Mouse (Mus musculus): ENCODE data around the gene Ccser2. TPM values are rescaled to one million over a fixed set of nuclear protein-coding genes. Genes with fewer than 3 reads are reported as not detected.

The Ccser2 gene
- 2.4 and 2.6 TPM in 2 replicates for polyA plus RNA-seq (2012; rRNA removed)

DNA sequence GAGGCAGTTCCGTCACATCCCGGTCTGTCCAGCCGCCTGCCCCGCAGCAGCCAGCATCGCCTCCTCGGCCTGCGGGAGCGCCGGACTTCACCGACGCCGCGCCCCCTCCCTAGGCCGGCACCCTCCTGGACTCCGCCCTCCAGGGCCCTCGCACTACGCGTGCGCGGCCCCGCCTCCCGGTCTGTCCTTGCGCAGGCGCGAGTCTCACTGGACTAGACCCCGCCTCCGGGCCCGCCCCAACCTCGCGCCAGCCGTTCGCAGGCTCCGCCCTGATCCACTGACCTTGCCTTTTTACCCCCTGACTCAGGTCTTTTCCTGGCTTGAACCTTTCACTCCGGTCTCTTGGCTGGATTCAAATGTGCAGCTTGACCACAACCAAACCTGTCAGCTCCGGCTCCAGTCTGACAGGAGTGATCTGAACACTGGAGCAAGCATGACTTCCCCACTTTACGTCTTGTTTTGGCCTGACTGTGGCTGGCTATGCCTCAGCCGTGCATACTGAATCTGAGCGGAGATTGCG lies at the start of gene Ccser2:
TSS of gene Ccser2 (minus strand) at position 150 of the 520 bp plus-strand sequence.

Other genes starting within 250 kb of the Ccser2 start
- gene Rgr, start 80.2 kb upstream of the Ccser2 start, polyA plus RNA-seq (2012; rRNA removed): not detected in 2 replicates
- 0.01 and 0.05 TPM in 2 replicates for gene Lrit1, start 86.1 kb upstream of the Ccser2 start, polyA plus RNA-seq (2012; rRNA removed)
- not detected in 2 replicates for gene Lrit2, start 99.2 kb upstream of the Ccser2 start, polyA plus RNA-seq (2012; rRNA removed)
- gene Cdhr1, start 129.6 kb upstream of the Ccser2 start, polyA plus RNA-seq (2012; rRNA removed): 0.01 and 0.02 TPM in 2 replicates
- gene 2610528A11Rik, start 145.2 kb upstream of the Ccser2 start, polyA plus RNA-seq (2012; rRNA removed): 0.08 and 0.28 TPM in 2 replicates
- gene Ghitm, start 166.5 kb upstream of the Ccser2 start, polyA plus RNA-seq (2012; rRNA removed): 99.3 and 99.7 TPM in 2 replicates

Data from liver, embryonic 18 days (tissue).